Mouse (Mus musculus): ENCODE data around the gene Lingo2.

GRCm38 (mm10) chr4:36183643-36184042, 767.9 kb downstream of the Lingo2 start:
- TF ChIP-seq ZC3H11A (IDR thresholded peaks at IDR 0.05; ENCODE audit: borderline replicate concordance, low read depth, low read length) (no peak), CHD2 (IDR thresholded peaks at IDR 0.05; ENCODE audit: low read depth, low read length) (no peak), HCFC1 (IDR thresholded peaks at IDR 0.05; ENCODE audit: borderline replicate concordance, insufficient read depth, low read length) (no peak), MAFK (IDR thresholded peaks at IDR 0.05; ENCODE audit: insufficient read depth, low read depth, low read length) (no peak), ZNF384 (IDR thresholded peaks at IDR 0.05; ENCODE audit: low read depth, low read length) (no peak)

All from ES-E14 (cell line).